Comparison of ENCODE assay signal across 9 mouse cellular contexts in the genomic region with DNA sequence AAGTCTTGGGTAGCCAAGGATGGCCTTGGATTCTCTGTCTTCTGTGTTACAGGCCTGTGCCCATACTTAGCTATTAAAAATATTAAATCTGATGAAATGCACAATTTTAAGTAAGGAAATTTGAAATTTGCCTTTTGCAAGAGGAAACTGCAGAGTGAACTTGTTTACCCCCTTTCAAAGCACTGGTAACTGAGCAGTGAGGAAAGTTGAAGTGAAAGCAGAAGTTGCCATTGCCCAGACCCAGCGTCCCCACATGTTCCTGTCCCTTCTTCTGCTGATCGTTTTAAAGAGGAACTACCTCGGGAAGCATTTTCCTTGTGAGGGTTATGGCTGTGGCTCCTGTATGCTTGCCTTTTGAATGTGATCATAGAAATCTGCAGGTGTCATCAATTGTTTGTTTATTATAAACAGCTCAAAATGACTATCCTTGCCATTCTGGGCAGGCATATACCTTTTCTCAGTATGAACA. TPM values are rescaled to one million over a fixed set of nuclear protein-coding genes. Genes with fewer than 3 reads are reported as not detected.
DNase-seq lines count a peak whose midpoint lies in the region; TF ChIP-seq lines count a peak whose summit lies in the region.
"Had no signal": no experiment of that assay in that cellular context is flagged by ENCODE, and none has a peak within 500 bp of the region (broad histone marks: within the 10 kb centered on the region; RNA-seq: fewer than 3 reads in every experiment).

No protein-coding gene starts in this region.

- peak overlapping the region; percentile 81 for H3K27ac ChIP-seq in gastrocnemius, adult 2 months

- H3K4me3 ChIP-seq in gastrocnemius, adult 2 months: peak overlapping the region; percentile 30

- TF ChIP-seq CTCF in gastrocnemius, adult 2 months (IDR thresholded peaks at IDR 0.05): no peak

- intact Hi-C loops in gastrocnemius, adult 2 months (cut with DNase I): no loop called here
- intact Hi-C loops in left cerebral cortex, postnatal 10 days (cut with DNase I): no loop called here

- no peak for DNase-seq in gastrocnemius, adult 2 months
- no peak for DNase-seq in gastrocnemius, postnatal 4 days (ENCODE audit: low spot score in 2 of 2)
- peak; percentile 35 for DNase-seq in thymus, postnatal 25 days
- DNase-seq in thymus, postnatal 4 days: no peak
- DNase-seq in lung, postnatal 36 days: peak; percentile 70
- DNase-seq in adrenal gland, postnatal 25 days: no peak
- DNase-seq in ovary, postnatal 10 days (ENCODE audit: low spot score): no peak
- no peak for DNase-seq in left cerebral cortex, postnatal 10 days (ENCODE audit: extremely low spot score in 1 of 2, low spot score in 2 of 2)
- DNase-seq: gastrocnemius, postnatal 14 days had no signal

RNA-seq across cellular contexts. Expression of a gene that starts 39.8 kb away (rescaled TPM):
- total RNA-seq in gastrocnemius, adult 2 months (2021): 10 to 100 TPM; 34.9 to 35.6 TPM
- 100 to 1,000 TPM; 110 TPM for total RNA-seq in gastrocnemius, postnatal 4 days (2021)
- 107 and 137 TPM in 2 replicates for total RNA-seq in adrenal gland, postnatal 25 days (2021)
- 10 to 100 TPM; 23.9 to 38.5 TPM for total RNA-seq in left cerebral cortex, postnatal 10 days (2021)

RNA-seq across cellular contexts. Expression of a gene that starts 41.8 kb away (rescaled TPM):
- total RNA-seq in gastrocnemius, adult 2 months (2021): under 1 TPM in 1 of 2 experiments, not detected in 1; 0.26 TPM
- total RNA-seq in gastrocnemius, postnatal 4 days (2021): under 1 TPM in 1 of 2 experiments, not detected in 1; 0.74 TPM
- total RNA-seq in adrenal gland, postnatal 25 days (2021): 1.4 and 1.5 TPM in 2 replicates
- total RNA-seq in left cerebral cortex, postnatal 10 days (2021): 1 to 10 TPM; 1.3 to 1.5 TPM
- total RNA-seq: gastrocnemius, postnatal 14 days had no signal

RNA-seq across cellular contexts. Expression of a gene that starts 42.2 kb away (rescaled TPM):
- not detected for total RNA-seq in gastrocnemius, adult 2 months (2021)
- total RNA-seq in gastrocnemius, postnatal 4 days (2021): not detected
- not detected in 2 replicates for total RNA-seq in adrenal gland, postnatal 25 days (2021)
- 1 to 10 TPM; 5.1 to 5.2 TPM for total RNA-seq in left cerebral cortex, postnatal 10 days (2021)
- total RNA-seq: gastrocnemius, postnatal 14 days had no signal

Comparison
In these comparisons a context has a peak if more than half of its experiments do, and no peak if none do; other contexts are left out.
1. DNase-seq: peak in thymus, postnatal 25 days (single experiment) and lung, postnatal 36 days (single experiment); none in gastrocnemius, adult 2 months (single experiment), gastrocnemius, postnatal 4 days (0 of 2), thymus, postnatal 4 days (single experiment), adrenal gland, postnatal 25 days (single experiment), ovary, postnatal 10 days (single experiment) and left cerebral cortex, postnatal 10 days (0 of 2).